Mouse (Mus musculus): ENCODE measurements around the gene Gpr152.

- TF ChIP-seq CTCF (IDR thresholded peaks at IDR 0.05; ENCODE audit: low read depth) (no peak), EP300 (optimal IDR thresholded peaks at IDR 0.05) (no peak)
Measured at GRCm38 (mm10) chr19:4163543-4163887, 23.9 kb downstream of the Gpr152 start.
